Mouse (Mus musculus): ENCODE measurements at regions not wholly inside any gene's neighbourhood (a gene's known extent, or its start where the extent isn't known, plus 50 kb on each side); places are given as distances from the start of the nearest gene placed in this dataset.

GRCm38 (mm10) chr13:72715959-72716680 lies 87.5 kb downstream of the Irx2 start:
- WGBS: 57% methylated on average over 6 of the region's 6 CpGs

GRCm38 (mm10) chr13:72727126-72727525 lies 98.5 kb downstream of the Irx2 start:
- H3K27me3 ChIP-seq (ENCODE audit: control insufficient read depth, insufficient read depth, low read length): no peaks in the 10 kb centered on the region
- TF ChIP-seq POLR2A (IDR thresholded peaks at IDR 0.05; ENCODE audit: low read depth, low read length): no peak
- TF ChIP-seq CTCF (IDR thresholded peaks at IDR 0.05; ENCODE audit: extremely low read depth, insufficient read depth, insufficient read length, insufficient replicate concordance): no peak
- no peak for DNase-seq (ENCODE audit: low read depth in 1 of 2, low spot score in 2 of 2)
- no peaks in the 10 kb centered on the region for H3K36me3 ChIP-seq (ENCODE audit: control insufficient read depth, insufficient read depth, low read length)
- H3K4me3 ChIP-seq (ENCODE audit: extremely low read depth, insufficient read depth, insufficient read length): no peak overlapping the region
- H3K27ac ChIP-seq (ENCODE audit: insufficient read depth, low read length): no peak overlapping the region
- 70% methylated on average over 9 of the region's 9 CpGs for WGBS
- H3K4me1 ChIP-seq (ENCODE audit: control insufficient read depth, insufficient read depth, insufficient read length): no peaks in the 10 kb centered on the region

More at GRCm38 (mm10) chr13:72715959-72716680, 87.5 kb downstream of the Irx2 start:
- no peak for DNase-seq (ENCODE audit: low read depth in 1 of 2, low spot score in 2 of 2)
- no peak for TF ChIP-seq CTCF (IDR thresholded peaks at IDR 0.05; ENCODE audit: extremely low read depth, insufficient read depth, insufficient read length, insufficient replicate concordance)
- TF ChIP-seq POLR2A (IDR thresholded peaks at IDR 0.05; ENCODE audit: low read depth, low read length): no peak
- H3K4me1 ChIP-seq (ENCODE audit: control insufficient read depth, insufficient read depth, insufficient read length): no peaks in the 10 kb centered on the region
- no peak overlapping the region for H3K4me3 ChIP-seq (ENCODE audit: extremely low read depth, insufficient read depth, insufficient read length)
- H3K27me3 ChIP-seq (ENCODE audit: control insufficient read depth, insufficient read depth, low read length): no peaks in the 10 kb centered on the region
- no peaks in the 10 kb centered on the region for H3K36me3 ChIP-seq (ENCODE audit: control insufficient read depth, insufficient read depth, low read length)
- H3K27ac ChIP-seq (ENCODE audit: insufficient read depth, low read length): no peak overlapping the region

- no peak for TF ChIP-seq POLR2A (IDR thresholded peaks at IDR 0.05; ENCODE audit: low read depth, low read length)
- Histone ChIP-seq H3K4me3 (ENCODE audit: extremely low read depth, insufficient read depth, insufficient read length) (no peak overlapping the region), H3K27me3 (ENCODE audit: control insufficient read depth, insufficient read depth, low read length) (no peaks in the 10 kb centered on the region), H3K27ac (ENCODE audit: insufficient read depth, low read length) (no peak overlapping the region), H3K36me3 (ENCODE audit: control insufficient read depth, insufficient read depth, low read length) (no peaks in the 10 kb centered on the region), H3K4me1 (ENCODE audit: control insufficient read depth, insufficient read depth, insufficient read length) (no peaks in the 10 kb centered on the region)
- WGBS: 81% methylated on average over 8 of the region's 8 CpGs
- no peak for DNase-seq (ENCODE audit: low read depth in 1 of 2, low spot score in 2 of 2)
These were observed 107.3 kb downstream of the Irx2 start for GRCm38 (mm10) chr13:72735916-72736315.

- no peaks in the 10 kb centered on the region for H3K36me3 ChIP-seq (ENCODE audit: control insufficient read depth, insufficient read depth, low read length)
- TF ChIP-seq POLR2A (IDR thresholded peaks at IDR 0.05; ENCODE audit: low read depth, low read length) (no peak), CTCF (IDR thresholded peaks at IDR 0.05; ENCODE audit: extremely low read depth, insufficient read depth, insufficient read length, insufficient replicate concordance) (no peak)
- H3K4me1 ChIP-seq (ENCODE audit: control insufficient read depth, insufficient read depth, insufficient read length): no peaks in the 10 kb centered on the region
- DNase-seq (ENCODE audit: low read depth in 1 of 2, low spot score in 2 of 2): no peak
- H3K27me3 ChIP-seq (ENCODE audit: control insufficient read depth, insufficient read depth, low read length): no peaks in the 10 kb centered on the region
- 84% methylated on average over 8 of the region's 8 CpGs for WGBS
- H3K27ac ChIP-seq (ENCODE audit: insufficient read depth, low read length): no peak overlapping the region
- H3K4me3 ChIP-seq (ENCODE audit: extremely low read depth, insufficient read depth, insufficient read length): no peak overlapping the region
These were observed 108.4 kb downstream of the Irx2 start for GRCm38 (mm10) chr13:72736992-72737391.

GRCm38 (mm10) chr13:72747187-72747586 lies 118.6 kb downstream of the Irx2 start:
- Histone ChIP-seq H3K4me3 (ENCODE audit: extremely low read depth, insufficient read depth, insufficient read length) (no peak overlapping the region), H3K27me3 (ENCODE audit: control insufficient read depth, insufficient read depth, low read length) (no peaks in the 10 kb centered on the region), H3K4me1 (ENCODE audit: control insufficient read depth, insufficient read depth, insufficient read length) (no peaks in the 10 kb centered on the region), H3K27ac (ENCODE audit: insufficient read depth, low read length) (no peak overlapping the region), H3K36me3 (ENCODE audit: control insufficient read depth, insufficient read depth, low read length) (no peaks in the 10 kb centered on the region)
- 77% methylated on average over 3 of the region's 3 CpGs for WGBS
- TF ChIP-seq CTCF (IDR thresholded peaks at IDR 0.05; ENCODE audit: extremely low read depth, insufficient read depth, insufficient read length, insufficient replicate concordance) (no peak), POLR2A (IDR thresholded peaks at IDR 0.05; ENCODE audit: low read depth, low read length) (no peak)
- DNase-seq (ENCODE audit: low read depth in 1 of 2, low spot score in 2 of 2): no peak

- Histone ChIP-seq H3K27me3 (ENCODE audit: control insufficient read depth, insufficient read depth, low read length) (no peaks in the 10 kb centered on the region), H3K27ac (ENCODE audit: insufficient read depth, low read length) (no peak overlapping the region), H3K36me3 (ENCODE audit: control insufficient read depth, insufficient read depth, low read length) (no peaks in the 10 kb centered on the region), H3K4me1 (ENCODE audit: control insufficient read depth, insufficient read depth, insufficient read length) (no peaks in the 10 kb centered on the region), H3K4me3 (ENCODE audit: extremely low read depth, insufficient read depth, insufficient read length) (no peak overlapping the region)
- no peak for DNase-seq (ENCODE audit: low read depth in 1 of 2, low spot score in 2 of 2)
- TF ChIP-seq POLR2A (IDR thresholded peaks at IDR 0.05; ENCODE audit: low read depth, low read length): no peak
- TF ChIP-seq CTCF (IDR thresholded peaks at IDR 0.05; ENCODE audit: extremely low read depth, insufficient read depth, insufficient read length, insufficient replicate concordance): no peak
- 82% methylated on average over 4 of the region's 4 CpGs for WGBS
These were observed 126.4 kb downstream of the Irx2 start for GRCm38 (mm10) chr13:72755036-72755435.

GRCm38 (mm10) chr13:72762481-72762880 lies 133.9 kb downstream of the Irx2 start:
- H3K27ac ChIP-seq (ENCODE audit: insufficient read depth, low read length): no peak overlapping the region
- no peaks in the 10 kb centered on the region for H3K27me3 ChIP-seq (ENCODE audit: control insufficient read depth, insufficient read depth, low read length)
- no peaks in the 10 kb centered on the region for H3K36me3 ChIP-seq (ENCODE audit: control insufficient read depth, insufficient read depth, low read length)
- no peak overlapping the region for H3K4me3 ChIP-seq (ENCODE audit: extremely low read depth, insufficient read depth, insufficient read length)
- H3K4me1 ChIP-seq (ENCODE audit: control insufficient read depth, insufficient read depth, insufficient read length): no peaks in the 10 kb centered on the region
- 80% methylated on average over 5 of the region's 5 CpGs for WGBS
- DNase-seq (ENCODE audit: low read depth in 1 of 2, low spot score in 2 of 2): no peak
- TF ChIP-seq CTCF (IDR thresholded peaks at IDR 0.05; ENCODE audit: extremely low read depth, insufficient read depth, insufficient read length, insufficient replicate concordance): no peak
- no peak for TF ChIP-seq POLR2A (IDR thresholded peaks at IDR 0.05; ENCODE audit: low read depth, low read length)
